Mouse (Mus musculus) ES-Bruce4 (cell line): ENCODE data around the gene Adam33.

Source experiments
- CTCF ChIP-seq: IDR thresholded peaks from one replicate; pipeline ENCODE4 v1.8.1; 2011; ENCODE audit warnings: low read depth, low read length
- POLR2A ChIP-seq: IDR thresholded peaks from one replicate; pipeline ENCODE4 v1.8.1; 2011; ENCODE audit warnings: low read length; ENCODE audit not compliant: insufficient read depth

DNA sequence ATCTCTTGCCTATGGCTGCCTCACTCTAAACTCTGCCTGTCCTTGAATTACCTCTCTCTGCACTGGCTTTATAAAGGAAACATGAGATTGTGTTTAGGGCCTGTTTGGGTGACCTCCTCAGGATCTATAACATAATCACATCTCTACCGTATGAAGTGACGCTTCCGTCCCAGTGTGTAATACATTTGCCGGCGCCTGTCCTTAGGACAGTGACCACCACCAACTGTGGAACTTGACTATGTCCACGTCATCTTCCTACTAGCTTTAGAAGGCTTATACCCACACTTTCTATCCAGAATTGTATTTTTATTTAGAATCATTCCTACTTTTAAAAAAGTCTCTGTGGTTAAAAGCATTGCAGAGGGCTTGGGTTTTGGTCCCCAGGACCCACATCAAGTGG lies 25.4 kb downstream of the Adam33 start:
- TF ChIP-seq CTCF (no peak), POLR2A (no peak)
